Mouse (Mus musculus) leukemia stem cell, adult 10-12 weeks (primary cell): Measurements from ENCODE around the gene Mief1. TPM values are rescaled to one million over a fixed set of nuclear protein-coding genes. Genes with fewer than 3 reads are reported as not detected.

Experiments used
- polyA plus RNA-seq: library from polyadenylated mRNA; stranded (reverse); fragments of >175 nt; gene quantifications from 2 replicates; pipeline ENCODE4 v1.2.3, GENCODE M21; 2012; ENCODE audit warnings: low replicate concordance

Mief1 gene
- polyA plus RNA-seq, result 6.9 and 57.9 TPM in 2 replicates

DNA sequence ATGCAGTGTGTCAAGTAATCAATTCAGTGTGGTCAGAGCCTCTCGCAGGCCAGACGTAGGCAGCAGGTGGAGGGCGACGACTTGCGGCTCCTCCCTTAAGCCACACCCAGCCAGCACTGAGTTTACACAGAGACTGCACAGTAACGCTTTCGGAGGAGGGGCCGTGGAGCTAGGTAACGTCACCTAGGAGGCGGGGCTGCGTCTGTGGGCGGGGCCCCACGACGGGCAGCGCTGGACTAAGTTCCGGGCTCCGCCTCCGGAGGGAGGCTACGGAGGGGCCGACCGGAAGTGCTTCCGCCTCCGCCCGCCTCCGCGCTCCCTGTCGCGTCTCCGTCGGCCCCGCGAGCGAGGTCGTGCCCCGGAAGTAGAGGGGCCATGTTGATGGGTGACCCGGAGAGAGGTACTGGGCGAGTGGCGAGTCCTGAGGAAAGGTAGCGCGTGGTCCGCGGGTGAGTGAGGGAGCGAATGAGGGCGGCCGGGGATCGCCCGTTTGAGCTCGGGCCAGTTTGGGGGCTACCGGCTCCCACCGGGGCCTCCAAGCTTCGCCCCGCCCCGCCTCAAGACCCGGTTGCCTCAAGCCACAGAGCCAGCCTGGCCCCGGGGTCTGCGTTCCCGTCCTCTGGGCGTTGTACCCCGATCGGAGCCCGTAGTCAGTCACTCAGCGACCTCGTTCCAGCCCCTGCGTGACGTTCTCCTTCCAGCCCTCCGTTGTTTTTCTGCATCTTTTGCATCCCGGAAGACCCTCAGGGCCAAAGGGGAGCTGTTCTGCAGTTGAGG is at the start of gene Mief1:
Gene Mief1, plus strand, starts transcription at position 286 of the 777 bp plus-strand sequence.

DNA sequence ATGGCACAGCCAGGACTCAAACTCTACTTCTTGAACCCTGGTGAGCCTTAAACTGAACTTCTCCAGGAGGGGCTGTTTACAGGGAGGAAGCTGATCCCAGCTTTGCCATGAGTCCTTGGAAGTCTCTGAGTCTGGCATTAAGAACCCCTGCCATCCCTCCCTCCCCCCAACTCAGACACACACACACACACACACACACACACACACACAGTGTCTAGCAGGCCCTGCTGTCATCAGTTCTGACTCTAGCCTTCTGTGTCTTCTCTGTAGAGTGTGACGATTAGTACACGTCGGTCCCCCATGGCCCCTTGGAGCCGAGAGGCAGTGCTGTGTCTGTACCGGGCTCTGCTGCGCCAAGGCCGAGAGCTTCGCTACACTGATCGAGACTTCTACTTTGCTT is 1.7 kb downstream of the Mief1 start, which contains the start of gene AC140267.1:
Gene AC140267.1, plus strand, starts transcription at position 301 of the 400 bp plus-strand sequence.

DNA sequence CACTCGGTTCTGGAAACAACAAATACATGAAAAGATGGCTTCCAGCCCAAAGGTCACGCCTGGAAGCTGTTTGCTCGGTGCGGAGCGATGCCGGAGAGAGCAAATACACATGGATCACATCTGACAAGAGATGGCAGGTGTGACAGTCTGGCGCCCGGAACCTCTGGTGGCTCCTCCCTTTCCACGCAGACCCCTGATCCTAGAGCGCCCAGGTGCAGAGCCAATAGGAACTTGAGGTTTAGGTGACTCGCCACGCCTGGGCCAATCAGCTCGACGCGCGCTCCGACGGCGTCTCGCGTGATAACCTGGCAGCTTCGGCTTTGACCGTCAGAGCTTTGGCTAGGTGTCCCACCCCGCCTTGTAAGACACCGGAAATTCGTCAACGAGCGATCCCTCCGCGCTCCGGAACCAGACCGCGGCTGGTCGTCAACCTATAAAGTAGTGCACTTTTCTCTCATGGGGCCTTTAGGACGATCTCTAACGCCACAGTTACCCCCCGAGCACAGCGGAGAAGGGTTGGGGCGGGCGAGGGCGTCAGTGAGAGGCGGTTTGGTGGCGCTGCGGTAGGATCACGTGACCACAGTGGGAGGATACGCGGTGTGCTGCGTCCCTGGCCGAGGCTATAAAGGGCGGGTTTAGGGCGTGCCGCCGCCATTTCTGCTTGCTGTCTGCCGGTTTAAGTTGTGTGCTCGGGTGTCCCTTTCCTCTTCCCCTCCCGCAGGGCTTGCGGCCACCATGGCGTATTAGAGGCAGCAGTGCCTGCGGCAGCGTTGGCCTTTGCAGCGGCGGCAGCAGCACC is 21.2 kb downstream of the Mief1 start, which contains the start of gene Atf4:
Gene Atf4, plus strand, starts transcription at position 338 of the 799 bp plus-strand sequence.

DNA sequence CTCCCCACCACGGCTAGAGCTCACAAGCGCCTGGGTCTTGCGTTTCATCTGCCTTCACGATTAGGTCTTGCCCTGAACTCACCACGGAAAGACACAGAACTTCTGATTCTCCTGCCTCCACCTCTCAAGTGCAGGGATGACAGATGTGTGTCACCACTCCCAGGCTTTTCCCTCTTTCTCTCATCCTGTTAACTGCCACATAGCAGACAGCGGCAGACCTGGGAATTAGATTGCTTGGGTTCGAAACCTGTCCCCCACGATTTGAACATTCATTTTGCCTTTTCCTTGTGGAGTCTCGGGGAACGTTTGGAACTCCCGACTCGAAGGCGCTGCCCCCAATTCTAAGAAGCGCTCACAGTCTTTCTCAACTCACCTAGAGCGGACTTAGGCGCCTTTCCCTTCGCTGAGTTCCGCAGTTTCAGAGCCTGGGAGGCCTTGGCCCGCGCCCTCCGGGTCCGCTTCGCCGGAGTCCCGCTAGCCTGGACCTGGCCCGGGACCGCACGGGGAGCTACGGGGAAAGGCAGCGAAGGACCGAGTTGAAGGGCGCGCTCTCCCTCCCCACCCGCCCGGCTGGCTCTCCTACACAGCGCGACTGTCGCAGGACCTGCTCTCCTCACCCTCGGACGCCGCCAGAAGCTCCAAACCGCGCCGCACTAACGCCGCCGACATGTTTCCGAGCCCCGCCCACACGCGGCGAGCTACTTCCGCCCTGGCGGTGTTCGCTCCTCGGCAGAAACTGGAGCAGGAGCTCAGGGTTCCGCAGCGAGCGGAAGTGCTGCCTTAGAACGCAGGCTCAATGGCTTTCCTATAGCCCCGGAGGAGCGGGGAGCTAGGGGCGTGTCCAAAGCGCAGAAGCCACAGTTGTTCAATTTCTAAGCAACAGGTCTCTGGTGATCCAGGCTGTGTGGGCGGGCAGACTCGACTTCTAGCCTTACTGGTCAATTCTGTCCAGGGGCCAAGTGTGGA is 30.1 kb downstream of the Mief1 start, which contains the start of gene Rps19bp1:
Gene Rps19bp1, minus strand, starts transcription at position 706 of the 966 bp plus-strand sequence.

DNA sequence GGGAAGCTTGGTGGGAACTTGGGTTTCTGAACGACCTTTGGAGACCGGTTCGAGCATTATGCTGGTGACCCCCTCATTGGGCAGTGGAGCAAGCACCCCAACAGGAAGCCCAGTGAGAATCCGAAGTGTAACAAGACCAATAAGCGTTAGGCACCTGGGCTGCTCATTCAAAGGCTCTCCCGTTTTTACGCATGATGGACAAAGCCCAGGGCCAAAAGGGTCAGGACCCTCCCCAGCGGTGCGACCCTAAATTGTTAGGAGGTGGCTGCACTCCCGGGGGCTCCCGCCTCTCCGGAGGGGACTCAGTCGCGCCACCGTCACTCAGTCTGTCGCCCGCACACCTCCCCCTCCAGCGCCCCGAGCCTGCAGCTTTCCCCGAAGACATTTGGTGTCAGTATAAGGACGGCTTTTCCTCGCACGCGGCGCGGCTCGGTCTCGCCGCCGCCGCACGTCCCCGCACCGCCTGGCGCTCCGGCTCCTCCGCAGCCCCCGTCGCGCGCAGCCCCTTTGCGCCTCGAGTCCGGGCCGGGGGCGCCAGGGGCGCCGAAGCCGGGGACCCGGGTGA is 53.1 kb downstream of the Mief1 start, which contains the start of gene Cacna1i:
Gene Cacna1i, plus strand, starts transcription at position 388 of the 565 bp plus-strand sequence.

Other genes with a start within 250 kb of the Mief1 start
- gene Pdgfb, start 219.0 kb upstream of the Mief1 start, polyA plus RNA-seq, result 4.3 and 4.7 TPM in 2 replicates
- 30.7 and 39.5 TPM in 2 replicates for gene Syngr1, start 142.7 kb upstream of the Mief1 start, polyA plus RNA-seq
- gene Rpl3, start 142.2 kb upstream of the Mief1 start, polyA plus RNA-seq, result 58.6 and 139 TPM in 2 replicates
- 14.4 and 29.5 TPM in 2 replicates for gene Tab1, start 100.9 kb upstream of the Mief1 start, polyA plus RNA-seq
- 0.07 TPM in 1 of 2 replicates, not detected in the other for gene Mgat3, start 60.3 kb upstream of the Mief1 start, polyA plus RNA-seq
- 3.6 TPM in 1 of 2 replicates, not detected in the other for gene AC140267.1, start 1.8 kb downstream of the Mief1 start, polyA plus RNA-seq
- gene Atf4, start 21.2 kb downstream of the Mief1 start, polyA plus RNA-seq, result 196 and 453 TPM in 2 replicates
- 35.2 and 71.2 TPM in 2 replicates for gene Rps19bp1, start 30.3 kb downstream of the Mief1 start, polyA plus RNA-seq
- 4.4 and 8.1 TPM in 2 replicates for gene Cacna1i, start 53.2 kb downstream of the Mief1 start, polyA plus RNA-seq